Mouse (Mus musculus): Measurements from ENCODE around the gene Prss12.

DNA sequence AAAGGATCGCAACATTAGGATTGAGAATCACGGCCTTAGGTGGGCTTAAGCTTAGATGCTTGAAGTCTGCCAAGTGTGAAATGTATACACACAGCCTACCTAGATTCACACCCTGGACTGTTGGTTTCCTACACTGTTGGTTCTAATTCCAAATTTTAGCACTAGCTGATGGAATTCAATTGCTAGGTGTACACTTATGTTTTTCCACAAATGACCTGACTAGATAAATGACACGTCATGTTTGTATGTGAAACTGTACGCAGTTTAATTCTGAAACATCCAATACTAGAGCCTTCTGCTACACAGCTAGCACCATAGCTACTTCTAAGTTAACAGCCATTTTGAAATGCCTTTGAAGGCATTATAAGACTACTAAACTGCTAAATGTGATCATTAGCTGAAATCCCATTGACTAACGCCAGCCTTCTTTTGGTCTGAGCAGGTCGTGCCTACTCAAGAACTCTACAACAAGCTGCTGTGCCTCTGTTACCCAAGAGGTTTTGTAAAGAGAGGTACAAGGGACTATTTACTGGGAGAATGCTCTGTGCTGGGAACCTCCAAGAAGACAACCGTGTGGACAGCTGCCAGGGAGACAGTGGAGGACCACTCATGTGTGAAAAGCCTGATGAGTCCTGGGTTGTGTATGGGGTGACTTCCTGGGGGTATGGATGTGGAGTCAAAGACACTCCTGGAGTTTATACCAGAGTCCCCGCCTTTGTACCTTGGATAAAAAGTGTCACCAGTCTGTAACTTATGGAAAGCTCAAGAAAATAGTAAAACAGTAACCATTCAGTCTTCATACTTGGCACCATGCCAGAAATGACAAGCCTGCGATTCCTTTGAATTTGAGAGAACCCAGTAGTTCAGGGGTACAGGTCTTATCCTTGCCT, 59.3 kb downstream of the Prss12 start:
- no peak for TF ChIP-seq CTCF (IDR thresholded peaks at IDR 0.05; ENCODE audit: low read depth, low read length)
- no peak for TF ChIP-seq POLR2A (IDR thresholded peaks at IDR 0.05; ENCODE audit: insufficient read depth, low read length)
